Mouse (Mus musculus) hindbrain, embryonic 13.5 days (tissue): ENCODE data around the gene Qpctl. TPM values are rescaled to one million over a fixed set of nuclear protein-coding genes. Genes with fewer than 3 reads are reported as not detected.
A peak's percentile ranks its signal among the peaks of the same experiment; 100 is the strongest.

Experiments used
- ATAC-seq: fragments of 200-750 bp; cut with Nextera tagmentation; 2 replicates; pipeline ENCODE4 v1.8.0; 2017; ENCODE audit warnings: moderate TSS enrichment; ENCODE audit not compliant: low FRiP score
- H3K27ac ChIP-seq: fragments of 300-500 bp; sonication (generic); 2 replicates; pipeline ENCODE4 v1.5.1; 2015; ENCODE audit warnings: inconsistent platforms, mild to moderate bottlenecking, moderate library complexity
- H3K27me3 ChIP-seq: fragments of 300-500 bp; sonication (generic); 2 replicates; pipeline ENCODE4 v1.6.1; 2015; ENCODE audit warnings: mild to moderate bottlenecking, inconsistent platforms
- H3K36me3 ChIP-seq: fragments of 300-500 bp; sonication (generic); 2 replicates; pipeline ENCODE4 v1.6.1; 2015; ENCODE audit warnings: mild to moderate bottlenecking, inconsistent platforms
- H3K4me1 ChIP-seq: fragments of 300-500 bp; sonication (generic); replicated peaks from 2 replicates; pipeline ENCODE4 v1.6.1; 2015; ENCODE audit warnings: inconsistent platforms
- H3K4me2 ChIP-seq: fragments of 300-500 bp; sonication (generic); 2 replicates; pipeline ENCODE4 v1.6.1; 2015; ENCODE audit warnings: inconsistent platforms, mild to moderate bottlenecking, moderate library complexity
- H3K4me3 ChIP-seq: fragments of 300-500 bp; sonication (generic); 2 replicates; pipeline ENCODE4 v1.5.1; 2015; ENCODE audit warnings: mild to moderate bottlenecking, inconsistent platforms
- H3K9ac ChIP-seq: fragments of 300-500 bp; sonication (generic); 2 replicates; pipeline ENCODE4 v1.6.1; 2015; ENCODE audit warnings: mild to moderate bottlenecking, inconsistent platforms
- H3K9me3 ChIP-seq: fragments of 300-500 bp; sonication (generic); 2 replicates; pipeline ENCODE4 v1.6.1; 2016; ENCODE audit warnings: inconsistent platforms
- WGBS: fragments of 180-500 bp; shearing (Covaris S2); methylation state at CpG from one replicate; pipeline ENCODE4 v1.1.7; 2015; 5-methylcytosine and 5-hydroxymethylcytosine counted together
- polyA plus RNA-seq: library from polyadenylated mRNA; unstranded; fragments of >200 nt; fragmentation: Nextera tagmentation; extraction: Ambion mirVana; gene quantifications from 2 replicates; pipeline ENCODE4 v1.2.1, GENCODE M21; 2015

The Qpctl gene
- polyA plus RNA-seq, 1 experiment from 2014 or later, result 23.1 TPM

DNA sequence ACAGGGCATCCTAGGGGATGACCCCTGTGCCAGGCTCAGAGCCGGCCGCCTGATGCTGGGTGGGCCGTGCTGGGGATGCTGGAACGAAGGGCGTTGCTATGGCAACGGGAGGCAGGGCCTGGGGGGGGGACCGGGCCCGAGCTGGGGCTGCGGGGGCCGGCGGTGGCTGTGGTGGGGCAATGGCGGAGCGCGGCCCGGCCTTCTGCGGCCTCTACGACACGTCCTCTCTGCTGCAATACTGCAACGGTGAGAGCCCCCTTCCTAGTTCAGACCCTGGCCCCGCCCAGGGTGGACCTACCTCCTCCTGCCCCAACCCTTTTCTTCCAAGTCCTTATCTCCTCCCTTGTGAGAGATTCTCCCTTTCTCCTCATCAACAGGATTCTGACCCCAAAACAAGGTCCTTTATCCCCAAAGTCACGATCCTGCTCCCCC, 27.4 kb upstream of the Qpctl start:
- H3K4me2 ChIP-seq, result peak overlapping the region; percentile 76
- peaks cover 56% of the 10 kb centered on the region for H3K4me1 ChIP-seq
- H3K36me3 ChIP-seq, result 0 out of 2 replicates have a peak, but pooled peaks cover 3% of the 10 kb centered on the region
- peak overlapping the region; percentile 86 for H3K9ac ChIP-seq
- WGBS, result 5% methylated on average over 12 of the region's 21 CpGs
- ATAC-seq, result peak; percentile 43
- H3K27ac ChIP-seq, result peak overlapping the region; percentile 81
- H3K4me3 ChIP-seq, result peak overlapping the region; percentile 67
- H3K27me3 ChIP-seq, result peaks cover 57% of the 10 kb centered on the region
- no peaks in the 10 kb centered on the region for H3K9me3 ChIP-seq

DNA sequence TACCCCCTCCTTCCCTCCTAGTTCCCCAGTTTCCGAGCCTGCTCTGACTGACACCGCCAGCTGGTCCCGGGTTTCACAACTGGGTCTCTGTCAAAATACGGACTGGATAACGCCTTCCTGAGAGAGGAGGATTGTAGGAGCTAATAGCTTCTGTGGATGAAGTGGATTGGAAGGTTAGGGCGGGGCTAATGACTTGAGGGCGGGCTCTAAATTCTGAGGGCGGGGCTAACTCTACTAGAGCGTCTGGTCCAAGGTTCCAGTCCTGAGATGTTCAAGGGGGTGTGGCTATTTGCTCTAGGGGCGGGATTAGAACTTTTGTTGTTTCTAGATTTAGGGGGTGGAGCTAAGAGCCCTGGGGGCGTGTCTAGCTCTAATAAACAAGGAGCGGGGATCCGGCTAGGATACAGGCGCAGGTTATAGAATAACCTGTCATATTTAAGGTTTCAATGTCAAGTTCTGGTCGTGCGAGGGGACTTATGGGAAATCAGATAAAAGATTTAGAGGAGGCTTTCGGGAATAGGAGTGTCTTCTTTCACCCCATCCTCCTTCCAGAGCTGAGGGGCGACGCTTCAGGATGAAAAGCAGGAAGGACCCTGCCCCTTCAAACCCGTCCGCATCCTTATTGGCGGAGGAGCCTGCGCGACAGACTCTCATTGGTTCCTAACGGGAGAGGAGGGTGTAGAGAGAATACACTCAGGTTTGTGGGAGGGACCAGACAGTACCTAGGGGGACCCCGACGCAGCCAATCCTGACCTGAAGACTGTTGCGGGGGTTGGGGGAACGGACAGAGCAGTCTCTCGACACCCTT, 26.8 kb upstream of the Qpctl start, which contains the start of gene Eml2:
Gene Eml2 (plus strand): TSS at position 714 of the 808 bp plus-strand sequence.
- Histone ChIP-seq H3K36me3 (no peaks in the 10 kb centered on the region), H3K27me3 (peaks cover 51% of the 10 kb centered on the region), H3K4me1 (peaks cover 50% of the 10 kb centered on the region), H3K9ac (peak within 1 kb of the TSS; percentile 86), H3K4me2 (peak within 1 kb of the TSS; percentile 76), H3K4me3 (peak within 1 kb of the TSS; percentile 67), H3K9me3 (no peaks in the 10 kb centered on the region), H3K27ac (peak within 1 kb of the TSS; percentile 81)
- under 1% methylated on average over 30 of the region's 30 CpGs for WGBS
- ATAC-seq, result peak; percentile 96

DNA sequence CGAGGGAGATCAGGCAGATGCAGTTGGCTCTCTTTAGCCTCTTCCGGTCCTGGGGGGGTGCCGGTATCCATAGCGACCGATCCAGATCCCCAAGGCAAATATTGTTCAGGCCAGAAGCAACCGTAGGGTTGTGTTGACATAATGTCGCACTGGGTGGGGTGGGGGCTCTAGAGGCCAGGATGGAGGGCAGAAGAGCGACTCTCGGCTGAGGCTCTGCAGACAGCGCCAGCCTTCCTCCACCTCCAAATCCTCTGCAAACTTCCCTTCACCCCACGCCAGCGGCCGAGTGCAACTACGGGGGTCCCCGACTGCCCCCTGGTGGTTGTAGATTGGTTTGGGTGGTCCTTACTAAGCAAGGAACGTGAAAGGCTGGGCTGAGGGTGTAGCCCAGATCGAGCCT, 23.8 kb upstream of the Qpctl start:
- peaks cover 36% of the 10 kb centered on the region for H3K4me1 ChIP-seq
- H3K9ac ChIP-seq, result 0 out of 2 replicates have a peak overlapping the region, but pooled peaks have one; percentile 9
- H3K4me3 ChIP-seq, result peak overlapping the region; percentile 23
- no peaks in the 10 kb centered on the region for H3K36me3 ChIP-seq
- WGBS, result 2% methylated on average over 17 of the region's 17 CpGs
- no peaks in the 10 kb centered on the region for H3K9me3 ChIP-seq
- no peak for ATAC-seq
- peak overlapping the region; percentile 14 for H3K27ac ChIP-seq
- peaks cover 35% of the 10 kb centered on the region for H3K27me3 ChIP-seq
- H3K4me2 ChIP-seq, result peak overlapping the region; percentile 51

DNA sequence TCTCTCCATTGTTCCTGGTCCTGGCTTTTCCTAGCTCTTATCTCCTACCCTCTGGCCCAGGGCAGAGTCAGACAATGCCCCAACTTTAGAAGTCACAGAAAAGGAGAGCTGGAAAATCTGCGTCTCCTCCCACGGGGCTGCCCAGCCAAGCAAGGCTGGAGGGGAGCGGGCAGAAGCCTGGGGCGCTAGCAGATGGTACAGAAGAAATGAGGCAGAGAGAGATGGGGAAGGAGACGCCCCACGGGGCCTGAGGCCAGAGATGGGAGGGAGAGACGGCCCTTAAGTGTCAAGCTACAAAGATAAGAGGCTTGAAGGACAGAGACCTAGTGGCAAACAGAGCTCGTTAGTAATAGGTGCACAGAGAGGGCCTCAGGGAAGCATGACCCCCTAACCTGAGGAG, 22.7 kb upstream of the Qpctl start:
- H3K9ac ChIP-seq, result 0 out of 2 replicates have a peak overlapping the region, but pooled peaks have one; percentile 26

DNA sequence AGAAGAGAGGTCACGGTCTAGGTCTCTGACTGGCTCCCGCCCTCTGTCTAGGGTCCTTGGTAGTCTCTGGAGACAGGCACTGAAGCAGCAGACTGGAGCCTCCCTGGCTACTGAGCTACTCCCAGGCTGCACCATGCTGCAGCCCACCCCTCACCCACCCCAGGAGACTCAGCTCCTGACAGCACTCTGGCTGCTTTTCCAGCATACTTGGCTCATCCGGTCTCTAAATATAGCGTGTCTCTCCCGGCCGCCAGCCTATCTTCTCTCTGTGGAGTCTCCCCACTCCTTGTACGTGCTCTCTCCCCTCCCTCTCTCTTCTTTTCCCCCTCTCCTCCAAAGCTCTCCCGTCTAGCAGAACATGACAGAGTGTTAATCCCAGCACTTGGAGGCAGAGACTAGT, 21.1 kb upstream of the Qpctl start:
- Histone ChIP-seq H3K27me3 (peaks cover 29% of the 10 kb centered on the region), H3K9ac (peak overlapping the region; percentile 14), H3K36me3 (no peaks in the 10 kb centered on the region), H3K4me1 (peaks cover 37% of the 10 kb centered on the region), H3K27ac (no peak overlapping the region), H3K9me3 (no peaks in the 10 kb centered on the region), H3K4me3 (no peak overlapping the region), H3K4me2 (no peak overlapping the region)
- no peak for ATAC-seq
- WGBS, result 59% methylated on average over 8 of the region's 8 CpGs

More for the DNA sequence above, 22.7 kb upstream of the Qpctl start:
- Histone ChIP-seq H3K27me3 (peaks cover 24% of the 10 kb centered on the region), H3K4me1 (peaks cover 26% of the 10 kb centered on the region), H3K4me2 (no peak overlapping the region), H3K4me3 (no peak overlapping the region), H3K27ac (peak overlapping the region; percentile 14), H3K36me3 (no peaks in the 10 kb centered on the region), H3K9me3 (no peaks in the 10 kb centered on the region)
- ATAC-seq, result no peak
- WGBS, result 44% methylated on average over 8 of the region's 8 CpGs

DNA sequence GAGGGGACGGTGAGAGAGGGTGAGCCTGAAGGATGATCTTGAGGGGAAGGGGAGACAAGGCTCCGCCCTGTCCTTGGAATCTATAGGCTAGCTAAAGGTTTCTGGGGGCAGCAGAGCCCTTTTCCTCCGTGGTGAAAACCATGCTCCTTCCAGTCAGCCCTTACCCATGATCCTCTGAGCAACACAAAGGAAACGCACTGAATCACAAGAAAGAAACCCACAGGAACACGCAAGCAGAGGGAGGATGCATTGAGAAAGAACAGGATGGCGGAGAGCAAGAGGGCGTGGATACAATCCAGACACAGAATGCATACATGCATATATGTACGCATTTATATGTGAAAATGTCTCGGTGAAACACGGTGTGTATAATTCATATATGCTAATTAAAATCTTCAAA, 20.4 kb upstream of the Qpctl start:
- Histone ChIP-seq H3K27ac (no peak overlapping the region), H3K9me3 (no peaks in the 10 kb centered on the region), H3K36me3 (no peaks in the 10 kb centered on the region), H3K9ac (peak overlapping the region; percentile 14; the same call in 1 of the 2 replicates), H3K4me3 (no peak overlapping the region), H3K4me1 (peaks cover 43% of the 10 kb centered on the region), H3K4me2 (no peak overlapping the region), H3K27me3 (peaks cover 35% of the 10 kb centered on the region)
- WGBS, result 58% methylated on average over 10 of the region's 10 CpGs
- ATAC-seq, result no peak

DNA sequence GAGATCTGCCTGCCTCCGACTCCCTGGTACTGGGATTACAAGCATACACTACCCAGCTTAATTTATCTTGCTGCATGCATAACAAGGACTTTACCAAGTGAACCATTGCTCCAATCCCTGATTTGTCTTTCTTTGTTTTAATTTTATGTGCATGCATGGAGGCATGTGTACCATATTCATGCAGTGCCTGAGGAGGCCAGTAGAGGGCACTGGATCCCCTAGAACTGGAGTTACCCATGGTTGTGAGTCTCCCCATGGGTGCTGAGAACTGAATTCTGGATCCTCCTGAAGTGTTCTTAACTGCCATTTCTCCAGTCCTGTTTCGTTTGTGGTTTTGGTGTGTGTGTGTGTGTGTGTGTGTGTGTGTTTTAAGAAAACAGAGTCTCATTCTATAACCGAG, 17.9 kb upstream of the Qpctl start:
- peaks cover 39% of the 10 kb centered on the region for H3K4me1 ChIP-seq
- 85% methylated on average over 3 of the region's 3 CpGs for WGBS
- no peak overlapping the region for H3K4me2 ChIP-seq
- no peak overlapping the region for H3K4me3 ChIP-seq
- peaks cover 50% of the 10 kb centered on the region for H3K27me3 ChIP-seq
- no peak for ATAC-seq
- H3K9me3 ChIP-seq, result no peaks in the 10 kb centered on the region
- H3K9ac ChIP-seq, result no peak overlapping the region
- H3K36me3 ChIP-seq, result no peaks in the 10 kb centered on the region
- H3K27ac ChIP-seq, result no peak overlapping the region

DNA sequence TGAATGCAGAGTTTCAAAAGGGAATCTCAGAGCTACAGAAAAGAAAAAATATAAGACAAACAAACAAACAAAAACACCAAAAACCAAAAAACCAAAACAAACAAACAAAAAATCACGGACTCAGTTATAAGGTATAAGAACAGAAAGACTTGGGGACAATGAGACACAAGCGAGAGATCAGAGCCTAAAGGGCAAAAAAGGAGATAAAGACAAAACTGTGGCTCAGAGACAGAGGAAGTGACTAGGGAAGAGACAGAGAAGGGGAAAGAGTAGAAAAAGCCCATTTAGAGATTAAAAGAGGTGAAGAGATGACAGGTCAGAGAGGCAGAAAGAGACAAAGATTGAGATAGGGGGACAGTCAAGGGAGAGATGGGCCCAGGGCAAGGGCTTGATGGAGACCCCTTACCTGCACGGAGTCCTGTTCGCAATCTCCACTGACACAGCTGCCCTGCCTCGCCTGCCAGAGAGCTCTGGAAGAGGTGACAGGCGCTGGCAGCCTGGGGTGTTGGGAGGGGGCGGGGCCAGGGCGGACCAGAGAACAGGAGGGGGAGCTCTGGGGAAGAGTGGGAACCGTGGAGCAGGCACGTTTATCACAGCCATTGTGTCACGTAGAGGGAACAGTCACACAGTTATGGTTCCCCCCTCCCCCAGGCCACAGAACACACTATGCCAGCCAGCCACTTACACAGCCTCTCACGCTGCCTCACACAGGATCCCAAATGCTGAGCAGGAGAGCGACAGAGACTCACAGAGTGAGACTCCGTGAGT, 16.7 kb upstream of the Qpctl start, which contains the start of gene Gipr:
Gene Gipr (minus strand): TSS at position 472 of the 768 bp plus-strand sequence.
- Histone ChIP-seq H3K27ac (peak within 1 kb of the TSS; percentile 35; the same call in 1 of the 2 replicates), H3K9ac (peak within 1 kb of the TSS; percentile 15), H3K4me1 (peaks cover 34% of the 10 kb centered on the region), H3K9me3 (no peaks in the 10 kb centered on the region), H3K4me3 (no peak within 1 kb of the TSS; the same call in 1 of the 2 replicates), H3K27me3 (peaks cover 52% of the 10 kb centered on the region), H3K36me3 (no peaks in the 10 kb centered on the region), H3K4me2 (peak within 1 kb of the TSS; percentile 38)
- 10% methylated on average over 14 of the region's 14 CpGs for WGBS
- ATAC-seq, result no peak

DNA sequence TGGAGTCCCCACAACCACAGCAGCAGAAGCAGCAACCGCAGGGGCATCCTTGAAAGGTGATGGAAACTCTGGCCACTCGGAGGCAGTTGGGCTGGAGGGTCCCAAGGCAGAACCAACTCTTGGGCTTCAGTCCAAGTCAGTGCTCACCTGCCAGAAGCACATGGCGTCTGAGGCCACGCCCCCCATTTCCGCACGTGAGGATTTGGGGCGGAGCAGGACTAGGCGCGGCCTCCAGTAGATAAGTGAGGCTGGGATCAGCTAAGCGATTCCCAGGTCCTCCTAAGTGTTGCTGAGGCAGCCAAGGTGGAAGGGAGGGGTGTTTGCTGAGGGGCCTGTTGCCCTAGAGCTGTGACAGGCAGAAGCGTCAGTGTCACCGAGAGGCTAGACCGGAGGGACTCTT, 15.9 kb upstream of the Qpctl start:
- 3% methylated on average over 13 of the region's 13 CpGs for WGBS
- ATAC-seq, result no peak

DNA sequence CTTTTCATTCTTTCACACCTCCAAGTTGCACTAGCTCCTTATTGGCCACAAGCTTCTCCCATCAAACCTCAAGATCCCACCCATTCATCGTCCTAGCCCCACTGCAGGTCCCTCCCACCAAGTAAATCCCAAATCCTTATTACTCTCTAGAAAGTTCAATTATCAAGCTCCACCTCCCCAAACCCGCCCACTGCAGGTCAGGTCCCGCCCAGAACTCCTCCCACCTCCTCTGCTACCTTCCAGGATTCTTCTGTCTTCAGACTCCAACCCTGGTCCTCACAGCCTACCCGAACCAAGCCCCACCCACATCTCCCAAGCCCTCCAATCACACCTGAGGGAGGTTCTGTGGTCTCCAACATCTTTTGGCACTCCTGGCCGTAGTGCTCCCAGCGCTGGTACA, 15.1 kb upstream of the Qpctl start:
- WGBS, result 3% methylated on average over 6 of the region's 6 CpGs
- H3K9ac ChIP-seq, result no peak overlapping the region
- peaks cover 42% of the 10 kb centered on the region for H3K4me1 ChIP-seq
- no peaks in the 10 kb centered on the region for H3K36me3 ChIP-seq
- H3K4me2 ChIP-seq, result peak overlapping the region; percentile 30; the same call in 1 of the 2 replicates
- no peaks in the 10 kb centered on the region for H3K9me3 ChIP-seq
- H3K27ac ChIP-seq, result no peak overlapping the region
- no peak overlapping the region for H3K4me3 ChIP-seq
- H3K27me3 ChIP-seq, result peaks cover 59% of the 10 kb centered on the region
- 0 out of 2 replicates have a peak, but pooled peaks have one; percentile 8 for ATAC-seq

More for the DNA sequence above, 15.9 kb upstream of the Qpctl start:
- Histone ChIP-seq H3K27ac (no peak overlapping the region), H3K9ac (peak overlapping the region; percentile 15; the same call in 1 of the 2 replicates), H3K27me3 (peaks cover 57% of the 10 kb centered on the region), H3K36me3 (no peaks in the 10 kb centered on the region), H3K4me2 (peak overlapping the region; percentile 30; the same call in 1 of the 2 replicates), H3K4me3 (no peak overlapping the region), H3K4me1 (peaks cover 37% of the 10 kb centered on the region), H3K9me3 (no peaks in the 10 kb centered on the region)

DNA sequence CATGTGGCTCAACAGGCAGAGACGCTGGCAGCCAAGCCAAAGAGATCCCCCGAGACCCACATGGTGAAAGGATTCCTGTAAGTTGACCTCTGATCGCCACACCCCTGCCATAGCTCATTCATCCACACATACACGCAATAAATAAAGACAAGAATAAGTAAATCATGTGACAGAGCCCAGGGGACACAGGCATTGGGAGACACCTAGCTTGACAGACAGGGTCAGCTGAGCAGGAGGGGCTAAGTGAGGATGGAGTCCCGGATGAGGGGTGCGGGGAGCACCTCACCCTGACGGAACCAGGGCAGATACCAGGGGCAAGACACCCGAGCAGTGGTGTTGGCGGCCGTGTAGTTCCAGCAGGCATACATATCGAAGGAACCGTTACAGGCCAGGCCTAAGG, 14.7 kb upstream of the Qpctl start:
- no peaks in the 10 kb centered on the region for H3K9me3 ChIP-seq
- H3K27me3 ChIP-seq, result peaks cover 62% of the 10 kb centered on the region
- no peak overlapping the region for H3K27ac ChIP-seq
- no peaks in the 10 kb centered on the region for H3K36me3 ChIP-seq
- ATAC-seq, result no peak
- H3K9ac ChIP-seq, result 0 out of 2 replicates have a peak overlapping the region, but pooled peaks have one; percentile 35
- H3K4me1 ChIP-seq, result peaks cover 42% of the 10 kb centered on the region
- H3K4me3 ChIP-seq, result no peak overlapping the region
- 24% methylated on average over 12 of the region's 12 CpGs for WGBS
- no peak overlapping the region for H3K4me2 ChIP-seq

DNA sequence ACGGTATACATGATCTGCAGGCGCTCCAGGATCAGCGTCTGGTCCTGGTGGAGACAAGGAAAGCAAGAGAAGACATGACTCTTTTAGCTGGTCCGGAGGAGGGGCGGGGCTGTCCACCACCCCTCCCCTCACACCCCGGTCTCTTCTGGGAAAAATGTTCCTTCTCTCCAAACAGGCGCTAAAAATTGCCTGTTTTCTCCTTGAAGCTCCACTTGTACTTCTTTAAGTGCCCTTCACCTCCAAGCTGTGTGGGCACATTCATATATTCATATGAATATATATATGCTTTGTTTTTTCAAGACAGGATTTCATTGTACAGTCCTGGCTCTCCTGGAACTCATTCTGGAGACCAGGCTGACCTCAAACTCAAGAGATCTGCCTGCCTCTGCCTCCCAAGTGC, 13.8 kb upstream of the Qpctl start:
- ATAC-seq, result no peak
- no peak overlapping the region for H3K4me2 ChIP-seq
- 88% methylated on average over 7 of the region's 7 CpGs for WGBS
- H3K27ac ChIP-seq, result no peak overlapping the region
- H3K4me3 ChIP-seq, result no peak overlapping the region
- peaks cover 43% of the 10 kb centered on the region for H3K4me1 ChIP-seq
- no peaks in the 10 kb centered on the region for H3K9me3 ChIP-seq
- no peaks in the 10 kb centered on the region for H3K36me3 ChIP-seq
- no peak overlapping the region; the same call in 1 of the 2 replicates for H3K9ac ChIP-seq
- H3K27me3 ChIP-seq, result peaks cover 66% of the 10 kb centered on the region
